Mouse (Mus musculus) v-Abl transformed pro-B cells (cell line): ENCODE results near the gene Eif5a.

ENCODE experiments used
- in situ Hi-C, 2 experiments: fragments of 400-800 bp; cut with MboI; formaldehyde crosslinking; loops; one replicate each; pipeline ENCODE4 v1.15.1; 2025; ENCODE audit not compliant: unreplicated experiment in 2 of 2

Gene Eif5a

DNA sequence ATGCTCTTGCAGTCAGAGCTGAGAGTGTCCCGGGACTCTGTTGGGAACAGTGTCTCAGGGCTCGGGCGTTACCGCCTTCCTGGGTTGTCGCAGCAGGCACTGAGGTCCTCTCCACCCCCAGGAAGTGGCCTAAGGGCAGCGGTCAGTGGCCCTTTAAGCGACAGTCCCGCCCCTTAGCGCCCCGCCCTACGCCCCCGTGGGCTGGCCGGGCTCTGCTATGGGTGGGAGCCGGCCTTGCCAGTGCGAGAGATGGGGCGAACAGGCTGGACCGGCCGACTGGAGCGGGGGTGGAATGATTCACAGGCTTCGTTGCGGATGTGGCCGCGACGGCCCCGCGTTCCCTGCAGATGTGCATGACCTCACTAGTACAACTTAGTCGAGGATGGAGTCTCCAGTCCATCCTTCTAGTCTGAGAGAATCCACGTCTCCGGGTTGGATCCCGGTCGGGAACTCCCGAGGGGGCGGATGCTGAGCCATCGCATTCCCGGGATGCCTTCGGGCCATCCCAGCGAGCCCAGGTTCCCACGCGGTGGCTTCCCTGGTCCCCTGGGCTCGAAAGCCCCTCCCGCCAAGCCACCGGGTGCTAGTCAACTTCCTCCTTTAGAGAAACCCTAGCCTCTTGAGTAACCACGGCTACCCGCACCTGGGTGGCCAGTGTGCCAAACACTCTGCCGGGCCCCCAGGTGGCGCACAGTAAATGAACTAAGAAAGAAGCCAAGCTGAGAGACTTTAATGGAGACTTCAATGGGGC is 40.7 kb downstream of the Eif5a start, which contains the start of gene Kctd11:
TSS of gene Kctd11 (minus strand) at position 554 of the 751 bp plus-strand sequence.
- in situ Hi-C loops = loop anchor here (5.0 kb wide), 1 partner anchor 41 kb away; the partner anchor contains the start of gene Eif5a (in 2 of the 2)

DNA sequence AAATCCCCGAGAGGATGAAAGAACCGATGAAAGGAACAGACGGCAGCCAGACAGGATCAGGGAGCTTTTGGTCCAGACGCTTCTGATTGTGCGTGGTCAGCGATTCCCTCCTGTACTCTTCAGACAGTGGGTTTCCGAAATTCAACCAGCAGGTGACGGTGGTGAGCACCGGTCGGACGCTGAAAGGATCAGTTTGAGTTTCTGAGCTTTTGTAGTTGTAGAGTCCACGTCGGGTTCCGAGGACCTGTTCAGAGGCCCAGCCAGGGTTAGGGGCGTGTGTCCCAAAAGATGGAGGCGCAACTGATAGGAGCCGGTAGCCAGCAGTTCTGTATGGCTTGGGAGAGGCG is 41.3 kb downstream of the Eif5a start:
- in situ Hi-C loops = loop anchor here (5.0 kb wide), 1 partner anchor 42 kb away; the partner anchor contains the start of gene Eif5a (in 2 of the 2)

DNA sequence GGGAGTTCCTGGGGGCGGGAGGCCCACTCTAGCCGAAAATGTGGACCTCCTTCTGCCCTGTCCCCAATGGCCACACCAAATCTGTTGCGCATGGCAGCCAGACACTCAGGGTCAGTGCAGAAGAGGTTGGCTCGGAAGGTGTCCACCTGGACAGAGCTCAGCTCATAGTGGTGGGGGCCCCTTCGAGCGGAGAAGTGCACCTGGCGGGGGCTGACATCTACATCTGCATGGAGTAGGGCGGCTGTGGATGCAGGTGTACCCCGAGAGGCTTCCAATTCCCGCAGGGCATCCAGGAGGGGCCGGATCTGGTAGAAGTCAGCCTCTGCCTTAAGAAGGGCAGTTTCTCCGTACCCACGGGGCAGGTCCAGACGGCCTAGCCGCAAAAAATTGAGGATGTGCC is 42.0 kb downstream of the Eif5a start:
- in situ Hi-C loops = loop anchor here (5.0 to 10.0 kb wide), 9 partner anchors 43 to 335 kb away; partner anchors contain the start of genes Eif5a (in 2 of the 2), Senp3 (in 2 of the 2), Fgf11 (in 1 of the 2) and Polr2a (in 1 of the 2)

DNA sequence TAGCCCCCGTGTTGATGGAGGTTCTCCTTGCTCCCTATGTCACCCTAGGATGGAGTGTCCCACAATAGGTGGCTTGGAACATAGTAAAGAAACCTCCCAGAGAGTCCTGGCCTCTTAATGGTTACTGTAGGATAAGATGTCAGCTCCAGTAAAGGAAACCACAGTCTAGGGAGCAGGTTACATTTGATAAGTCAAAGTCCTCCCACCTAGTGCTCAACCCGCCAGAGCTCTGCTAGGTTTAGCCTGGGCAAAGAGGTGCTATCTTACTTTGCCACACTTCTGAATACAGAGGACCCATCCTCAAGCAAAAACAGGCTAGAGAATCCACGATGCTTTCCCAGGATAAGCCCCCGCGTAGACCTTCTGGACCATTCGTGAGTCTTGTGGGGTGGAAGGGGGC is 42.8 kb downstream of the Eif5a start:
- in situ Hi-C loops = loop anchor here (5.0 to 10.0 kb wide), 8 partner anchors 72 to 336 kb away; partner anchors contain the start of genes Senp3 (in 2 of the 2), Fgf11 (in 1 of the 2), Polr2a (in 1 of the 2) and Sat2 (in 1 of the 2)

DNA sequence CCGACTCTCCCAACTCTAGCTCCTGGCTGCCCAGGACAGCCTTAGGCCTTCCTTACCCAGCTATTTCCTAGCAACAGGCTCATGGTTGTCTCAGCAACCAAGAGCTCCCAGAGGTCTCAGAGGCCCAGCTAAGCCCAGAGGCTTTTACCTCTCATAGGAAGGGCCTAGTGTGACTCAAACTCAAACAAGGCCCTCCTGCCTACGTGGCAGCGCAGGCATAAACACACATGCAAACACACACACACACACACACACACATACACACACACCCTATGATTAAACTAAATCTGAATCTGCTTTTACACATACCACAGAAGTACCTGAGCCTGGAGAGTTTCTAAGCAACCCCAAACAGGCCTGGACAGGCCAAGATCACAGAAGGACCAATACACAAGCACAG is 43.4 kb downstream of the Eif5a start:
- in situ Hi-C loops = loop anchor here (5.0 to 10.0 kb wide), 8 partner anchors 71 to 336 kb away; partner anchors contain the start of genes Senp3 (in 2 of the 2), Fgf11 (in 1 of the 2), Polr2a (in 1 of the 2) and Sat2 (in 1 of the 2)

DNA sequence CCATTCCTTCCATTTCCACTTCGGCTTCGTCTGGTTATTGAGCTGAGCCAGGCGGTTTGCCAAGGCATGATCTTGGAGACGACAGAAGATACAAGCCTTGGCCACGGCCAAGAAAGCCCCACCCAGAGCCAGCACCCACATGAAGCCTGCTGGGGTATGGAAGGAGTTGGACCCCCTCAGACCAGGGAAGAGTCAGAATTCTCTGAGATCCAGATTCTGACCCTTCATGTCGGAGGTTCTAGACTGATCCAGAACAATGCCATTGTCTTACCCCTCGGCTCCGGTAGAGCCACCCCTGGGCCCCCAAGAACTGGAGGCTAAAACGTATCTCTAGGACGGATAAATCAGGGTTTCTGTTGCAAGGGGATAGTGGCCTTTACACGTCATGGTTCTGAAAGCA is 43.9 kb downstream of the Eif5a start, which contains the start of gene Tmem95:
TSS of gene Tmem95 (minus strand) at position 141 of the 400 bp plus-strand sequence.
- in situ Hi-C loops = loop anchor here (5.0 to 10.0 kb wide), 8 partner anchors 71 to 337 kb away; partner anchors contain the start of genes Senp3 (in 2 of the 2), Fgf11 (in 1 of the 2), Polr2a (in 1 of the 2) and Sat2 (in 1 of the 2)

DNA sequence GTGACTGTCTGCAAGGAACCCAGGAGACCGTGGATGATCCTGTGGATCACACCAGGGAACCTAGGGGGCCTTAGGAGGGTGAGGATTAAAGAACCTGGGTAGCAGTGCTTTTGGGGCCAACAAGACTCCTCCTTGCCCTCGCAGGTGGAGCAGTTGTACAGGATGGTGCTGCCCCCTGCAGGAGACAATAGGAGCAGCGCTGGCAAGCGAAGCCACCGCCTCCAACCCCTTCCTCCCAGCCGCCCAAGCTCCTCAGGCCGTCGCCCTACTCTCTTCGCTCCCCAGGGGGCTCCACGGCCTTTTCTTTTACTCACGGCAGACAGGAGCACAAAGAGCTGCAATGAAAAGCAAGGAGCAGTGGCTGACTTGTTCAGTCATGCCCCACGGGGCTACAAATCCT is 44.9 kb downstream of the Eif5a start:
- in situ Hi-C loops = loop anchor here (5.0 to 10.0 kb wide), 8 partner anchors 70 to 338 kb away; partner anchors contain the start of genes Senp3 (in 2 of the 2), Fgf11 (in 1 of the 2), Polr2a (in 1 of the 2) and Sat2 (in 1 of the 2)

DNA sequence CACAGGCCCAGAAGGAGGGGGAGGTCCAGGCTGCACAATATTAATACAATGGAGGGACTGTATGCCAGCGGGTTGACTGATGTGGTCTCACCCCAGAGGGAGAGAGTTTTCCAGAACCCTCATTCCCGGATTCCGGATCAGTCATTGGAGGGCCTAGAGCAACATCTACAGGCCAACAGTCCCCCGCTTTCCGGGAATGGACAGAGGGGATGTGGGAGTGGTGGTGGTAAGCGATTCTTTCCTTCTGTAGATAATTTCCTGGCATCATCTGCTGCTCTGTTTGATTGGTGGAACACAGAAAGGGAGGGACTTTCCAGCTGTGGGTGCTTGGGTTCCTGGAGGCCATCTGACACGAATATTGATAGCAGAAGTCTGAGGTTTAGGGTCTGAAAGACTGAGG is 45.6 kb downstream of the Eif5a start:
- in situ Hi-C loops = loop anchor here (5.0 to 10.0 kb wide), 8 partner anchors 69 to 339 kb away; partner anchors contain the start of genes Senp3 (in 2 of the 2), Fgf11 (in 1 of the 2), Polr2a (in 1 of the 2) and Sat2 (in 1 of the 2)

DNA sequence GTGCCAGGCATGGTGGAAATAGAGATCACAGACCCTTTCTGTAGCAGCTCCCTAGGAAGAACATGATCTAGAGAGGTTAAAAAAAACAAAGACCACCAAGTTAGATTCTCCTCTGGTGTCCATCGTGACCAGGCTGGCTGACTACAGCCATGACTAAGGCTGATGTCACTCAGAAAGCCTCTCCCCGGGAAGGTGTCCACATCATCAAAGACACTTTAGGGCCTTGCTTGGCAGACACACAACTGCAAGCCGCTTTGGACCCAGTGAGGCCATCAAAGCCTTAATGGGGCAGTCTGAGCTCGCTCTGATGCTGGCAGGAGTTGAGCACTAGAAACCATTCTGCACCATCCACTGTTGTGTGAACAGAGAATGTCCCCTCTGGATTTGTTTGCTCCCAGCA is 49.3 kb downstream of the Eif5a start:
- in situ Hi-C loops = loop anchor here in 1 of 2 experiments (10.0 kb wide), 2 partner anchors 248 to 342 kb away; partner anchors contain the start of genes Sat2 and Slc16a11

DNA sequence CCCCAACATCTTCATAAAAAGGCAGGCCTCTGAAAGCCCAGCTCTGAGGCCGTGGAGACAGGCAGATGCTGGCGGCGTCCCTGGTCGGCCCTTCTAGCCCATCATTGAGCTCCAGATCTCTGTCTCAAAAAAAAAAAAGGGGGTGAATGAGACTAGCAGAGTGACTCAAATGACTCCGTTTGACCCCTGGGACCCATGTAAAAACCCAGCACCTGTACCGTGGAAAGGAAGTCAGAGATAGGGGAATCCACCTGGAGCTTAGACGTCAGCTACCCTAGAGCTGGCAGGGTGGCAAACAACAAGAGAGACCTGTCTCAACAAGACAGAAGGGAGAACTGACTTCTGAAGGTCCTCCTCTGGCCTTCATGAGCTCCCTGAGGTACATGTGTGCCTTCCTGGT is 49.9 kb downstream of the Eif5a start:
- in situ Hi-C loops = loop anchor here in 1 of 2 experiments (10.0 kb wide), 2 partner anchors 247 to 343 kb away; partner anchors contain the start of genes Sat2 and Slc16a11

DNA sequence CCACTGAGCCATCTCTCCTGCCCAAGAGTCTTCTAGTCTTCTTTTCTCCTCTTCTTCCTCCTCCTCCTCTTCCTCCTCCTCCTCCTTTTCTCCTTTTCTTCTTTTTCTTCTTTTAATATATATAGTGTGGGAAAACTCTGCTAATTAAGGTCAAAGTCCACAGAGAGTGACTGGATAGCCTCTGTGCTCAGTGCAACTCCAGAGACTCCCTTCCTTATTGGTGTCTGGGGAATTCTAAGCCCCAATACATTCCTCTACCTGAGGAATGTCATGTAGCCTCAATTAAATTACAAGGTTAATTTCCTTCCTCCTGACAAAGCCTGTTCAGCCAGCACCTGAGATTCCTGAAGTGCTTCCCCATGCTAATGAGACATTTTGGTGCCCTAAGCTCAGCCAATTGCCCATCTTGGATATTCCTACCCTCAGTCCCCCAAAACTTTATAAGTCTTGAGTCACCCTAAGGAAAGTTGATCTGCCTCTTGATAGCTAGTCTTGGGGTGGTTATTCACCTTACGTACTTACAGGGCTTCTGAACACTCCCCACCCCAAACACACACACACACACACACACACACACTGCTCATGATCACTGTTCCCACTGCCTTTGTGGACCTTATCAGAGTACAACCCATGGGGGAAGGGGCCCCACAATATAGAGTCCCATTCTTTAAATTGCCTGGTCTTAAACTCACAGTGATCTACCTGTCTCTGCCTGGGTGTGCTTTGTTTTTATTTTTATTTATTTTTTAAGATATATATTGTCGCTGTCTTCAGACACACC is 51.3 kb downstream of the Eif5a start:
- in situ Hi-C loops = loop anchor here in 1 of 2 experiments (10.0 kb wide), 2 partner anchors 246 to 344 kb away; partner anchors contain the start of genes Sat2 and Slc16a11

DNA sequence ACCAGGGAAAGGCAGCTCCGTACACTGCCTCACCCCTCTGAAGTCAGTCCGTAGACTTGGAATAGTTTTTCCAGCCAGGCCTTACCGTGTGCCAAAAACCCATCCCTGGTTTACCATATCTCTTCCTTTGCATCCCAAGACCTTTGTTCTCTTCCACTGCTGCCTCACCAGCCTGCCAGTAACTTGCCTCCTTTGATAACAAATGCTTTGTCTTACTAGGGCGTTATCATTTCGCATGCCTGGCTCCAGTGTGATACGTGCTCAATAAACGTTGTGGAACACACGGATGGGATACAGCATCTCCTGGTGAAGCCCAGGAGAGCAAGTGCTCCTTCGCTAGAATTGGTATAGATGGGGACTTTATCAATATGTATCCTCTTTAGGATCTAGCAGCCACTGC is 54.4 kb downstream of the Eif5a start:
- in situ Hi-C loops = no loop called here
